Mouse (Mus musculus) embryonic facial prominence, embryonic 14.5 days (tissue): ENCODE measurements around the gene Slc36a2. TPM values are rescaled to one million over a fixed set of nuclear protein-coding genes. Genes with fewer than 3 reads are reported as not detected.
"Not testable (repeated sequence)": the region's sequence is repeated elsewhere in the genome, so short reads cannot be mapped to it uniquely, and the experiment has no call there.

Experiments
- ATAC-seq: fragments of 200-750 bp; cut with Nextera tagmentation; 2 replicates; pipeline ENCODE4 v1.8.0; 2017; ENCODE audit warnings: low read depth, moderate number of reproducible peaks, moderate TSS enrichment
- DNase-seq: peaks from one replicate; pipeline ENCODE4 v3.0.0-alpha.2; 2015; ENCODE audit warnings: low spot score
- H3K27ac ChIP-seq: fragments of 300-500 bp; sonication (generic); replicated peaks from 2 replicates; pipeline ENCODE4 v1.5.1; 2014; ENCODE audit warnings: low read depth, mild to moderate bottlenecking, low read length, moderate library complexity
- H3K27me3 ChIP-seq: fragments of 300-500 bp; sonication (generic); replicated peaks from 2 replicates; pipeline ENCODE4 v1.6.1; 2014; ENCODE audit warnings: low read length; ENCODE audit not compliant: control insufficient read depth, insufficient read depth
- H3K36me3 ChIP-seq: fragments of 300-500 bp; sonication (generic); 2 replicates; pipeline ENCODE4 v1.6.1; 2014; ENCODE audit warnings: low read length, mixed read lengths; ENCODE audit not compliant: control insufficient read depth, insufficient read depth
- H3K4me1 ChIP-seq: fragments of 300-500 bp; sonication (generic); 2 replicates; pipeline ENCODE4 v1.6.1; 2014; ENCODE audit warnings: antibody characterized with exemption, low read length; ENCODE audit not compliant: control insufficient read depth, insufficient read depth
- H3K4me2 ChIP-seq: fragments of 300-500 bp; sonication (generic); 2 replicates; pipeline ENCODE4 v1.6.1; 2014; ENCODE audit warnings: low read depth, mild to moderate bottlenecking, low read length, moderate library complexity, mixed read lengths
- H3K4me3 ChIP-seq: fragments of 300-500 bp; sonication (generic); 2 replicates; pipeline ENCODE4 v1.5.1; 2014; ENCODE audit warnings: low read depth, mild to moderate bottlenecking, low read length
- H3K9ac ChIP-seq: fragments of 300-500 bp; sonication (generic); 2 replicates; pipeline ENCODE4 v1.6.1; 2014; ENCODE audit warnings: low read depth, mild to moderate bottlenecking, low read length, moderate library complexity, mixed read lengths
- H3K9me3 ChIP-seq: fragments of 300-500 bp; sonication (generic); 2 replicates; pipeline ENCODE4 v1.6.1; 2016; ENCODE audit warnings: low read length; ENCODE audit not compliant: control insufficient read depth
- WGBS: fragments of 180-500 bp; shearing (Covaris S2); extraction: QIAGEN DNeasy Blood & Tissue Kit; methylation state at CpG from one replicate; pipeline ENCODE4 v1.1.7; 2014; 5-methylcytosine and 5-hydroxymethylcytosine counted together
- polyA plus RNA-seq: library from polyadenylated mRNA; unstranded; fragments of >200 nt; fragmentation: Nextera tagmentation; extraction: Ambion mirVana; gene quantifications from 2 replicates; pipeline ENCODE4 v1.2.1, GENCODE M21; 2014

Gene Slc36a2
- polyA plus RNA-seq, 1 experiment from 2014 or later: 6.3 TPM

DNA sequence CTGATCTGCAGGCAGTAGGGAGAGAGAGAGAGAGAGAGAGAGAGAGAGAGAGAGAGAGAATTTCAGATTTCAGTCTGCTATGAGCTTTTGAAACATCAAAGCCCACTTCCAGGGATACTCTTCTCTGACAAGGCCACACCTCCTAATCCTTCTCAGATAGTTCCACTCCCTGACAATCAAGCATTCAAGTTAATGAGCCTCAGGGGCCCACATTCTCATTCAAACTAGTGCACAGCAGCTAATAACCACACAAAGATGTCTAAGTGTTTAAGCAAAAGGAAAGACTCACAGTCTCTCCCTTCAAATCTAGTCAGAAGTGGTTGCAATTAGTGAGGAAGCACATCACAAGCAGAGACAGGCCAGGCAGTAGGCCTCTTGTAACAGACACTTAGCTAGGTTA, 64.6 kb downstream of the Slc36a2 start:
- Histone ChIP-seq H3K27ac (no peak overlapping the region), H3K4me1 (no peaks in the 10 kb centered on the region), H3K4me2 (no peak overlapping the region), H3K9ac (no peak overlapping the region), H3K36me3 (no peaks in the 10 kb centered on the region), H3K27me3 (no peaks in the 10 kb centered on the region), H3K4me3 (no peak overlapping the region), H3K9me3 (no peaks in the 10 kb centered on the region)
- DNase-seq (no peak), ATAC-seq (no peak)

DNA sequence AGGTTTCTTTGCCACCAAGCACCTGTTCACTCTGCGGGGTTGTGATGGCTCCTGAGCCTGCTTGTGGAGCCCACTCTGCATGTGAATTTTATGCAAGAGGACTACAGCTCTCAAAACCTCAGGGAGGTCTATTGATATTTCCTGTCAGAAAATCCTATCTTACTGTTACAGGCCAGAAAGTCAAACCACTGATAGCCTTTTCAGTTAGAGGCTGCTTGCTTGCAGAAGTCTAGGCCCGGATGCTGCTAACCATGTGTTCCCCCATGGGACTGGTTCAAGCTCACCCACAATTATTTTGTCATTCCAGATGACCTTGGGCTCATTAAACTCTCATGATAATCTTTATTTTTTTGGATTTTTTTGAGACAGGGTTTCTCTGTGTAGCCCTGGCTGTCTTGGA, 67.8 kb downstream of the Slc36a2 start:
- H3K4me1 ChIP-seq: no peaks in the 10 kb centered on the region
- no peak for DNase-seq
- H3K4me3 ChIP-seq: no peak overlapping the region
- ATAC-seq: no peak
- H3K27ac ChIP-seq: no peak overlapping the region
- H3K36me3 ChIP-seq: no peaks in the 10 kb centered on the region
- no peak overlapping the region for H3K9ac ChIP-seq
- H3K4me2 ChIP-seq: no peak overlapping the region
- 90% methylated on average over 2 of the region's 2 CpGs for WGBS
- H3K9me3 ChIP-seq: no peaks in the 10 kb centered on the region
- H3K27me3 ChIP-seq: no peaks in the 10 kb centered on the region

DNA sequence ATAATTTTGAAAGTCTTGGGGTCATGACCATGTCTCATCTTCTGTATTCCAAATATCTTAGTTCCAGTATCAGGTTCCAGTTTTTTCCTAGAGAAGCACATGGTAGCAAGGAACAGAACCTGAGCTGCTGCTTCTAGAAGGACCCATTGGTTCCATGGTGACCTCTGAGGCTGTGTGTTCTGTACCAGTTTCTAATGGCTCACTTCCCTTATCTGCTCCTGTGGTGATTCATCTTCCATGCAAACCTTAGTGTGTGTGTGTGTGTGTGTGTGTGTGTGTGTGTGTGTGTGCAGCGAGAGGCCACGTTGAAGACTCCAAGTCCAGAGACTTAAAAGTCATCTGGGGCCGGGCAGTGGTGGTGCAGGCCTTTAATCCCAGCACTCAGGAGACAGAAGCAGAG, 68.9 kb downstream of the Slc36a2 start:
- no peaks in the 10 kb centered on the region for H3K4me1 ChIP-seq
- no peak overlapping the region for H3K4me2 ChIP-seq
- no peaks in the 10 kb centered on the region for H3K9me3 ChIP-seq
- no peak overlapping the region for H3K4me3 ChIP-seq
- DNase-seq (no peak), ATAC-seq (no peak)
- no peak overlapping the region for H3K27ac ChIP-seq
- no peaks in the 10 kb centered on the region for H3K36me3 ChIP-seq
- 91% methylated on average over 3 of the region's 3 CpGs for WGBS
- no peaks in the 10 kb centered on the region for H3K27me3 ChIP-seq
- H3K9ac ChIP-seq: no peak overlapping the region

DNA sequence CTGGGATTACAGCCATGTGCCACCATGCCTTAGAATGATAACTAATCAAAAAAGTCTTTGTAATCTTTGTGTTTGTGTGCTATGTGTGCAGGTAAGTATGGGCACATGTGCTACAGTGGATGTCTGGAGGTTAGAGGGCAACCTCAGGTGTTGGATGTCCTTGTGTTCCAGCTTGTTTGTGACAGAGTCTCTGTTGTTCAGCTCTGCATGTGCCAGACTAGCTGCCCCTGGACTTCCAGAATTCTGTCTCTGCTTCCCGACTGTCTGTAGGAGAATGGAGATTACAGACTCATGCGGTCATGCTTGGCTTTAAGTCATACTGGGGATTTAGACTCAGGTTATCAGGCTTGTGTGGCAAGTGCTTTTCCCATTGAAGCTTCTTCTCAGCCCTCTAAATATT, 70.6 kb downstream of the Slc36a2 start:
- no peak overlapping the region for H3K4me3 ChIP-seq
- H3K4me1 ChIP-seq: no peaks in the 10 kb centered on the region
- H3K36me3 ChIP-seq: peaks cover under 1% of the 10 kb centered on the region; the same call in 1 of the 2 replicates
- 69% methylated on average over 2 of the region's 2 CpGs for WGBS
- no peak overlapping the region for H3K27ac ChIP-seq
- DNase-seq: no peak
- H3K9ac ChIP-seq: no peak overlapping the region
- H3K4me2 ChIP-seq: no peak overlapping the region
- H3K9me3 ChIP-seq: no peaks in the 10 kb centered on the region
- no peaks in the 10 kb centered on the region for H3K27me3 ChIP-seq
- no peak for ATAC-seq

DNA sequence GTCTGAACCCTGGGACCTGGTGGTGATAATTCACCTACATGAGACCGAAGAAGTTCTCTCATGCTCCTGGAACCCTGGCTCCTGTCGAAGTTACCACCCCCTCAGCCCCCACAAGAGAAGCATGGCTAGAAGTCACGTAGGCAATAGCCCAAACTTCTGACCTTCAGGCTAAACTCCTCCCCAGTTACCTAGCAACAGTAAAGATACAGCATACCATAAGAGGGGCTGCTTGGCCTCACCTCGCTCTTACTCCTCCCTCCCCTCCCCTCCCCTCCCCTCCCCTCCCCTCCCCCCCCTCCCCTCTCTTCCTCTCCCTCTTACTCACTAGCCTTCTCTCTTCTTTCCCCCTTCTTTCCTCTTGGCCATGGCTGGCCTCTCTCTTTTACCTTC, 71.0 kb downstream of the Slc36a2 start:
- not testable (repeated sequence) for H3K4me1 ChIP-seq, H3K9me3 ChIP-seq, DNase-seq, H3K4me2 ChIP-seq, H3K4me3 ChIP-seq, H3K9ac ChIP-seq, ATAC-seq, H3K27ac ChIP-seq, H3K27me3 ChIP-seq, H3K36me3 ChIP-seq
- WGBS: 30% methylated on average over 3 of the region's 4 CpGs

DNA sequence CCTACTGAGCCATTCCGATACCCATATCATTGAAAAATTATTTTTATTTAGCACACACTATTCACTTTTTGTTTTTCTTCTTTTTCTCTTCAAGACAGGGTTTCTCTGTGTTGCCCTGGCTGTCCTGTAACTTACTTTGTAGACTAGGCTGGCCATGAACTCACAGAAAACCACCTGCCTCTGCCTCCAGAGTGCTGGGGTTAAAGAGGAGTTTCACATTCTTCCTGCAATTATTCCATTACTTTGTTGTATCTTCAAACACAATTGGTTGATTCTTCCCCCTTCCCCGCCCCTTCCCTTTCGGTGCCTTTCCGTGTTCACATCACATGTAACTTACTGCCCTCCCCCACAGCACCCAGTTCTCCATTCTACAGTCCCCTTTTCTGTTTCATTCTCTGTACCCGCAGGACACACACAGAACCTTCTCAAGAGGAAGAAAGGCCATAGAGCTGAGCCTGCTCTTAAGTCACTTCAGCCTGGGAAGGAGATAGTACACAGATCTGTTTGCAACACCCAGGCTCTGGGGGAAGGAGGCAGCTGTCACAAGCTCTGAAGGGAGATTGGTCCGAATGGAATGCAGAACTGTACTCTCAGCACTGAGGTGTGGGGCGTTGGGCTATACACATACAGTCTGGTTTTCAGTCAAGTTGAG, 71.5 kb downstream of the Slc36a2 start:
- DNase-seq: peak; percentile 22
- H3K27ac ChIP-seq: no peak overlapping the region
- H3K9ac ChIP-seq: no peak overlapping the region
- H3K4me1 ChIP-seq: no peaks in the 10 kb centered on the region
- H3K4me3 ChIP-seq: no peak overlapping the region
- peaks cover 7% of the 10 kb centered on the region; the same call in 1 of the 2 replicates for H3K36me3 ChIP-seq
- no peak overlapping the region for H3K4me2 ChIP-seq
- H3K27me3 ChIP-seq: no peaks in the 10 kb centered on the region
- ATAC-seq: no peak
- H3K9me3 ChIP-seq: no peaks in the 10 kb centered on the region
- 61% methylated on average over 7 of the region's 7 CpGs for WGBS

DNA sequence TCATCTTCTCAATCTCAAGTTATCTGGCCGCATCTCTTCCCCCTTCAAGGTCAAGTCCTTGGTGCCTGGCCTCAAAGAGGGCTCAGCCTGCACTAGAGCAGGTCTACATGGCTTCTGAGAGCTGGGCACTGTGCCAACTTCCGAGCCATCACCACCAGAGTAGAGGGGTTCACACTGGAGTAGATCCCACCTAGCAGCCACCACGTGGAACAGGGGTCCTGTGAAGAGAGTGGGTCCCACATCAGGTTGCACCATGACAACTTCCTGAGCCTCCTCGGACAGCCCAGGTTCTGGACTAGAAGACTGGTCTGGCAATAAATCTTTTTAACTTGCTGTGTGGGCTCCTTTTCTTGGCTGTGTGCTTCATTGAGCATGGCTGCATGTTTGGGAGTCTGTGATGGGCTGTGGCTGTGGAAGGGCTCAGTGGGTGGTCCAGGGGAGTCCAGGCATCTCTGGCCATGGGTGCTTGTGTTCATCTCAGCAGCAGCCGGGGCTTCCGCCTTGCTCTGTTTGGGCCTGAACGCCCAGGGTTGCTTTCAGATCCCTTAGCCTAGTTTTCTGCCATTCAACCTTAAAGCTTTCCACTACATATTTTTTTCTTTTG, 74.2 kb downstream of the Slc36a2 start:
- no peaks in the 10 kb centered on the region for H3K27me3 ChIP-seq
- 70% methylated on average over 7 of the region's 7 CpGs for WGBS
- H3K4me1 ChIP-seq: no peaks in the 10 kb centered on the region
- ATAC-seq: no peak
- H3K9me3 ChIP-seq: no peaks in the 10 kb centered on the region
- no peak overlapping the region for H3K27ac ChIP-seq
- peaks cover 7% of the 10 kb centered on the region; the same call in 1 of the 2 replicates for H3K36me3 ChIP-seq
- no peak overlapping the region for H3K4me3 ChIP-seq
- H3K4me2 ChIP-seq: no peak overlapping the region
- H3K9ac ChIP-seq: no peak overlapping the region
- DNase-seq: no peak

DNA sequence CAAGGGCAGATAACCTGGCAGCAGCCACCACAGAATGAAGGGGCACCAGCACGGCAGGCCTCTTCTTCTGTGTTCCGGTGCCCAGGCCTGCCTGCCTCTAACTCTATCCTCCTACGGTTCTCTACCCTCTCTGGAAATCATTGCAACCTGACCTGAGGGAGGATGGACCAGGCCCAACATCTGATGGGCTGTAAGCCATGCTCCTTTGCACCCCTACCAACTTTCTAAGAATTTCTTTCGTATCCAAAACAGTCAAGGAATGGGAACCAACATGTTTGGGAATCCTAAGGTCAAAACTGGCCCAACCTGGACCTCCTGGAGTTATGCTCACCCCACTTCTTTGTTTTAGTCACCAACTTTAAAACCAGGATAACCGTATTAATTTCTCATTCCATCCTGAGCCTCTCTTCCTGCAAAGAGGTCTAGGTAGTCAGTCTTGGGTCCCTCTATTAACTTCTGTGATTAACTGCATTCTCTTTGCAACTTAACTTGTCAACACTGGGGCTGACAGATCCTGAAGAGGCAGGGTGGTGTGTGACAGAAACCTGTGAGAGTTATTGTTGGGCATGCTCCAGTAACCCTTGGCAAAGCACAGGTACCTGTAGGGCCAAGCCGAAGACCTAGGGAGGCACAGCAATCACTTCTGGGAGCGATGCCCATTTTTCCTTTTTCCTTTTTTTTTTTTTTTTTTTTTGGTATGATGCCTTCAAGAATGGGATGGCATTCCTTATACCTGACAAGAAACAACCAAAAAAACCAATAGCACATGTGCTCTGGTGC, 75.2 kb downstream of the Slc36a2 start:
- H3K27me3 ChIP-seq: no peaks in the 10 kb centered on the region
- H3K4me2 ChIP-seq: no peak overlapping the region
- H3K36me3 ChIP-seq: peaks cover 7% of the 10 kb centered on the region; the same call in 1 of the 2 replicates
- H3K27ac ChIP-seq: no peak overlapping the region
- H3K4me1 ChIP-seq: no peaks in the 10 kb centered on the region
- H3K4me3 ChIP-seq: no peak overlapping the region
- H3K9ac ChIP-seq: no peak overlapping the region
- H3K9me3 ChIP-seq: no peaks in the 10 kb centered on the region
- WGBS: 93% methylated on average over 7 of the region's 7 CpGs
- DNase-seq (no peak), ATAC-seq (no peak)
